Mouse (Mus musculus): ENCODE data around the gene Gm10181.

GRCm38 (mm10) chr9:25124048-25124447, 34.8 kb downstream of the Gm10181 start:
- TF ChIP-seq CTCF (IDR thresholded peaks at IDR 0.05; ENCODE audit: borderline replicate concordance, extremely low read depth, insufficient read depth, insufficient read length) (no peak), POLR2A (IDR thresholded peaks at IDR 0.05; ENCODE audit: borderline replicate concordance, extremely low read depth, insufficient read depth, insufficient read length, poor library complexity, severe bottlenecking) (no peak)

Data from brain, embryonic 14.5 days (tissue).